Mouse (Mus musculus) spleen, adult 2 months (tissue): ENCODE measurements around the gene Col18a1.

Experiments used
- CTCF ChIP-seq: fragments of 200-500 bp; IDR thresholded peaks from 2 replicates; pipeline ENCODE4 v1.5.1; 2011; ENCODE audit warnings: mild to moderate bottlenecking, inconsistent platforms; ENCODE audit not compliant: insufficient read depth, insufficient read length, insufficient replicate concordance; ENCODE audit errors: extremely low read depth
- POLR2A ChIP-seq: fragments of 200-500 bp; IDR thresholded peaks from 2 replicates; pipeline ENCODE4 v1.6.1; 2011; ENCODE audit warnings: low read depth, low read length, inconsistent platforms

DNA sequence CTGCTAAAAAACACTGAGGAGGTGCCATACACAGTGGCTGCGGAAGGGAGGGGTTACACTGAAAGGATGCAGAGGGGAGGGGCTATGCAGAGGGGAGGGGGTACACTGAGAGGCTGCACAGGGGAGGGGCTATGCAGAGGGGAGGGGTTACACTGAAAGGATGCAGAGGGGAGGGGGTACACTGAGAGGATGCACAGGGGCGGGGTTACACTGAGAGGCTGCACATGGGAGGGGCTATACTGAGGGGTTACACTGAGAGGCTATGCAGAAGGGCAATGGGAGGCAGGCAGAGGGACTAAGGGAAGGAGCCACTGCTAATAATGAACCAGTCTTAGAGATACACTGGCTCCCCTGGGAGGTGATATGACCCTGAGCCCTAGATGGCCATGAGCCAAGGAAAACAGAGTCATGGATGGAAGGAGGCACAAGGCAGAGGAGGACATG is 14.1 kb downstream of the Col18a1 start:
- no peak for TF ChIP-seq CTCF
- TF ChIP-seq POLR2A: no peak
